Mouse (Mus musculus) adrenal gland, postnatal 36 days (tissue): ENCODE measurements at regions not wholly inside any gene's neighbourhood (a gene's known extent, or its start where the extent isn't known, plus 50 kb on each side); places are given as distances from the start of the nearest gene placed in this dataset.

Experiments
- DNase-seq, 2 experiments: peaks; one replicate each; pipeline ENCODE4 v3.0.0; 2021; ENCODE audit warnings: mixed read lengths in 1 of 2

GRCm38 (mm10) chr1:163190841-163191240 is 105.4 kb upstream of the Mroh9 start:
- DNase-seq = no peak

- DNase-seq = no peak
These were observed 96.4 kb upstream of the Mroh9 start for GRCm38 (mm10) chr1:163181851-163182250.

GRCm38 (mm10) chr1:163177011-163177410 is 91.5 kb upstream of the Mroh9 start:
- no peak for DNase-seq

GRCm38 (mm10) chr1:163167051-163167450 is 81.6 kb upstream of the Mroh9 start:
- peak in 1 of 2 experiments; percentile 10 for DNase-seq

GRCm38 (mm10) chr1:163163636-163164035 is 78.2 kb upstream of the Mroh9 start:
- no peak for DNase-seq

- DNase-seq = no peak
These were observed 74.4 kb upstream of the Mroh9 start for GRCm38 (mm10) chr1:163159911-163160310.

GRCm38 (mm10) chr1:163158491-163158890 is 73.0 kb upstream of the Mroh9 start:
- DNase-seq = no peak

- DNase-seq = peak; percentile 57 to 75
These were observed 64.9 kb upstream of the Mroh9 start for GRCm38 (mm10) chr1:163150203-163150855.

- no peak for DNase-seq
These were observed 61.2 kb upstream of the Mroh9 start for GRCm38 (mm10) chr1:163146641-163147040.

- DNase-seq = no peak
These were observed 57.6 kb upstream of the Mroh9 start for GRCm38 (mm10) chr1:163143113-163143512.

GRCm38 (mm10) chr1:163141471-163141870 is 56.0 kb upstream of the Mroh9 start:
- DNase-seq = no peak

GRCm38 (mm10) chr1:163138179-163138578 is 52.7 kb upstream of the Mroh9 start:
- no peak for DNase-seq
